Mouse (Mus musculus): ENCODE data around the gene Sh3glb2. TPM values are rescaled to one million over a fixed set of nuclear protein-coding genes. Genes with fewer than 3 reads are reported as not detected.

The Sh3glb2 gene
- polyA plus RNA-seq, 1 experiment, result 92.3 TPM

DNA sequence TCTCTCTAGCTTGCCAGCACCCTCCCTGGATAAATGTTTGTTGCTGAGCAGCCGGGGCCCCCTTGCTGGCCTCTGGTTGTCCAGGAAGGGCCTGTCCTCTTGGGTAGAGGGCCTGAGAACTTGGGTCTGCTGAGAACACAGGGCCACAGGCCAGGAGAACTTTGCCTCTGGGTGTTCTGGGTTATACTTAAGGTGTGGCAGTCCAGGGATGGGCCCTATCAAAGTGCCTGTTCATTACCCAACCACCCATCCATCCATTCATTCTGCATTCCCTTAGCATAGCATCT lies 34.2 kb upstream of the Sh3glb2 start:
- H3K4me1 ChIP-seq (ENCODE audit: control insufficient read depth, insufficient read depth, insufficient read length), result peaks cover 10% of the 10 kb centered on the region; the same call in 1 of the 2 replicates
- H3K4me3 ChIP-seq (ENCODE audit: extremely low read depth, insufficient read depth, insufficient read length), result peak overlapping the region; percentile 75; the same call in 1 of the 2 replicates
- H3K27me3 ChIP-seq (ENCODE audit: control insufficient read depth, insufficient read depth, low read length), result no peaks in the 10 kb centered on the region
- peaks cover 10% of the 10 kb centered on the region for H3K36me3 ChIP-seq (ENCODE audit: control insufficient read depth, insufficient read depth, low read length)
- TF ChIP-seq POLR2A (IDR thresholded peaks at IDR 0.05; ENCODE audit: low read depth, low read length) (no peak), CTCF (IDR thresholded peaks at IDR 0.05; ENCODE audit: extremely low read depth, insufficient read depth, insufficient read length, insufficient replicate concordance) (no peak)
- WGBS, result 80% methylated on average over 1 of the region's 1 CpGs
- H3K27ac ChIP-seq (ENCODE audit: insufficient read depth, low read length), result no peak overlapping the region
- no peak for DNase-seq (ENCODE audit: low read depth in 1 of 2, low spot score in 2 of 2)

DNA sequence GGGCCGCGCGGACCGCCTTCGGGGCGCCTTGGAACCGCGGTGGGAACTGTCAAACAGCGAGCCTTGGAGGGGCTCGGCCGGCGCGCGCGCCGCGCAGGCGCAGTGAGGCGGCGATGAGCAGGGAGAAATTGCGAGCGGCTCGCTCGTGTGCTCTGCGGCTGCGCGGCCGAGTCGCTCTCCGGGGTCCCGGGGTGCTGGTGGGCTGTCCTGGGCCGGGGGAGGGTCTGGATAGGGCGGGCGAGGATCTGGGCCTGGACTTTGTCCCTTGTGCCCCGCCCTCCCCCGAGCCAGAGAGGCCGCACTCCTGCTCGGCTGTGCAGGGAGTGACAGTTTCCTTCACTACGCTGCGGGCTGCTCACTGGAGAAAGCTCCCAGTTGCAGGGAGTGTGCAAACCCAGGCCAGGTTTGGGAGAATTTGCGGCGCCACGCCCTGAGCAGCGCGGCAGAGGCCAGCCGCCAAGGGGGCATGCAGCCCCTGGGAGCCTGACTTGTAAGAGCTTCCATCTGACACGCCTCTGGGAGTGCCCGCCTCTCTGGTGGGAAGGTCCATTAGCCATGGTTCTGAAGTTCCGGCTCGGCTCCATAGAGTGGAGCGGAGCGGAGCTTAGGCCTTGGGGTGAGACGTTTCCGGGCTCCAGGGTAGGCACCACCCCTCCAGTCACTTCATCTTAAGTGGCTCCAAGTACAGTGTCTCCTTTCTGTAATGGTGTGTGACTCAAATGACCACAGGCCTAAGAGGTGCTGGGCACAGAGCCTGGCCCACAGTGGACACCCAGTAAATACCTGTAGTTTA lies 33.6 kb upstream of the Sh3glb2 start:
- Histone ChIP-seq H3K4me1 (ENCODE audit: control insufficient read depth, insufficient read depth, insufficient read length) (peaks cover 10% of the 10 kb centered on the region; the same call in 1 of the 2 replicates), H3K4me3 (ENCODE audit: extremely low read depth, insufficient read depth, insufficient read length) (peak overlapping the region; percentile 75), H3K27me3 (ENCODE audit: control insufficient read depth, insufficient read depth, low read length) (no peaks in the 10 kb centered on the region), H3K27ac (ENCODE audit: insufficient read depth, low read length) (peak overlapping the region; percentile 51; the same call in 1 of the 2 replicates), H3K36me3 (ENCODE audit: control insufficient read depth, insufficient read depth, low read length) (peaks cover 7% of the 10 kb centered on the region)
- TF ChIP-seq CTCF (IDR thresholded peaks at IDR 0.05; ENCODE audit: extremely low read depth, insufficient read depth, insufficient read length, insufficient replicate concordance), result no peak
- no peak for TF ChIP-seq POLR2A (IDR thresholded peaks at IDR 0.05; ENCODE audit: low read depth, low read length)
- WGBS, result 1% methylated on average over 53 of the region's 54 CpGs
- DNase-seq (ENCODE audit: low read depth in 1 of 2, low spot score in 2 of 2), result peak in 1 of 2 experiments; percentile 67

DNA sequence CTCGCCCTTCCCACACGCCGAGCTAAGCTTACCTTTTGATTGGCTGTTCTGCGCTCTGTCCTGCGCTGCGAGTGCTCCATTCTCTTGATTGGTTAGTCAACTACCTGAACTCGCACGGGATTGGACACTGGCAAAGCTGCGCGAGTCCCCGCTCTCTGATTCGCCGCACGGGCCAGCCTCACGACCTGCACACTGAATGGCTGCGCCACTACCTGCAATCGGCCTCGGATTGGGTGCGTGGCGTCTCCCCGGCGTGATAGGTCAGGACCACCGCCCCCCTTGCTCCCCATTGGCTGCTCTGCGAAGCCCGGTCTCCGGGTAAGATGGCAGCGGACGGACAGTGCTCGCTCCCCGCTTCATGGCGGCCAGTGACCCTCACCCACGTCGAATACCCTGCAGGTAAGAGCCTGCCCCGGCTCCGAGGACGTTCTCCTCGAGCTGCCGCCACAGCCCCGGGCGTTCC lies 33.0 kb upstream of the Sh3glb2 start, which contains the start of gene Dolpp1:
Dolpp1 (plus strand) TSS at position 141 of the 463 bp plus-strand sequence.
- Histone ChIP-seq H3K27ac (ENCODE audit: insufficient read depth, low read length) (peak within 1 kb of the TSS; percentile 51; the same call in 1 of the 2 replicates), H3K27me3 (ENCODE audit: control insufficient read depth, insufficient read depth, low read length) (no peaks in the 10 kb centered on the region), H3K36me3 (ENCODE audit: control insufficient read depth, insufficient read depth, low read length) (peaks cover 3% of the 10 kb centered on the region; the same call in 1 of the 2 replicates), H3K4me3 (ENCODE audit: extremely low read depth, insufficient read depth, insufficient read length) (peak within 1 kb of the TSS; percentile 75), H3K4me1 (ENCODE audit: control insufficient read depth, insufficient read depth, insufficient read length) (peaks cover 10% of the 10 kb centered on the region; the same call in 1 of the 2 replicates)
- DNase-seq (ENCODE audit: low read depth in 1 of 2, low spot score in 2 of 2), result peak; percentile 97
- WGBS, result under 1% methylated on average over 39 of the region's 40 CpGs
- TF ChIP-seq POLR2A (IDR thresholded peaks at IDR 0.05; ENCODE audit: low read depth, low read length) (peak; percentile 56), CTCF (IDR thresholded peaks at IDR 0.05; ENCODE audit: extremely low read depth, insufficient read depth, insufficient read length, insufficient replicate concordance) (no peak)

DNA sequence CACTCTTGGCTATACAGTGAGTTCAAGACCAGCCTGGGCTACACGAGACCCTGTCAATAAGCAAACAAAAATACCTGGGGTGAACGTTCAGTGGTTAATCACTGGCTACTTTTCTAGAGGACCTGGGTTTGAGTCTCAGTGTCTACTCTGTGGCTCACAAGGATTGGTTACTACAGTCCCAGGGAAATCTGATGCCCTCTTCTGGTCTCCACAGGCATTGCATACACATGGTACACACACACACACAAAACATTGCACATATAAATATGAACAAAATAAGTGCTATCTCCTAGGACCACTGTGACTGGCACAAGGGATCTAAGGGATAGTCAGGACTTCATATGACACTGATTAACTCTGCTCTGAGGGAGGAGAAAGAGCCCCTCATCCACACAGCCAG lies 29.9 kb upstream of the Sh3glb2 start:
- DNase-seq (ENCODE audit: low read depth in 1 of 2, low spot score in 2 of 2), result no peak
- WGBS, result 91% methylated on average over 2 of the region's 2 CpGs
- no peak overlapping the region for H3K4me3 ChIP-seq (ENCODE audit: extremely low read depth, insufficient read depth, insufficient read length)
- H3K27me3 ChIP-seq (ENCODE audit: control insufficient read depth, insufficient read depth, low read length), result no peaks in the 10 kb centered on the region
- no peak for TF ChIP-seq POLR2A (IDR thresholded peaks at IDR 0.05; ENCODE audit: low read depth, low read length)
- no peak for TF ChIP-seq CTCF (IDR thresholded peaks at IDR 0.05; ENCODE audit: extremely low read depth, insufficient read depth, insufficient read length, insufficient replicate concordance)
- H3K4me1 ChIP-seq (ENCODE audit: control insufficient read depth, insufficient read depth, insufficient read length), result peaks cover 10% of the 10 kb centered on the region; the same call in 1 of the 2 replicates
- H3K36me3 ChIP-seq (ENCODE audit: control insufficient read depth, insufficient read depth, low read length), result no peaks in the 10 kb centered on the region
- H3K27ac ChIP-seq (ENCODE audit: insufficient read depth, low read length), result no peak overlapping the region

DNA sequence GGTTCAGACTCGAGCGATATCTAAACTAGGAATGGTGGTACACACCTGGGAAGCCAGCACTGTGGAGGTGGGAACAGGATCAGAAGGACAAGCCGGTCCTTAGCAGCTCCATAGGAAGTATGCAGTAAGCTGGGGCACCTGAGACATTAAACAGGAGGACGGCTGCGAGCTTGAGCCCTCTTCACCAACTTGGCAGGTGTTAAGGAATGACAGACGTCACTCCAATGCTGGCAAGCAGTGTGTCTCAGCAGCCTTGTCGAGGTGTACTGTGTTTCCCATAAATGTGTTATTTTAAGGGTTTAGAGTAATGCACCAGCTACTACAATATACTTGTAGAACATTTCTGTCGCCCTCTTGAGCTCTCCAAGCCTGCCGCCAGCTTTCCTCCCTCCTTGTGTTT lies 27.8 kb upstream of the Sh3glb2 start:
- Histone ChIP-seq H3K4me3 (ENCODE audit: extremely low read depth, insufficient read depth, insufficient read length) (no peak overlapping the region), H3K27me3 (ENCODE audit: control insufficient read depth, insufficient read depth, low read length) (no peaks in the 10 kb centered on the region), H3K4me1 (ENCODE audit: control insufficient read depth, insufficient read depth, insufficient read length) (no peaks in the 10 kb centered on the region), H3K36me3 (ENCODE audit: control insufficient read depth, insufficient read depth, low read length) (peaks cover 5% of the 10 kb centered on the region; the same call in 1 of the 2 replicates), H3K27ac (ENCODE audit: insufficient read depth, low read length) (no peak overlapping the region)
- TF ChIP-seq POLR2A (IDR thresholded peaks at IDR 0.05; ENCODE audit: low read depth, low read length), result no peak
- TF ChIP-seq CTCF (IDR thresholded peaks at IDR 0.05; ENCODE audit: extremely low read depth, insufficient read depth, insufficient read length, insufficient replicate concordance), result no peak
- no peak for DNase-seq (ENCODE audit: low read depth in 1 of 2, low spot score in 2 of 2)
- WGBS, result 92% methylated on average over 9 of the region's 9 CpGs

DNA sequence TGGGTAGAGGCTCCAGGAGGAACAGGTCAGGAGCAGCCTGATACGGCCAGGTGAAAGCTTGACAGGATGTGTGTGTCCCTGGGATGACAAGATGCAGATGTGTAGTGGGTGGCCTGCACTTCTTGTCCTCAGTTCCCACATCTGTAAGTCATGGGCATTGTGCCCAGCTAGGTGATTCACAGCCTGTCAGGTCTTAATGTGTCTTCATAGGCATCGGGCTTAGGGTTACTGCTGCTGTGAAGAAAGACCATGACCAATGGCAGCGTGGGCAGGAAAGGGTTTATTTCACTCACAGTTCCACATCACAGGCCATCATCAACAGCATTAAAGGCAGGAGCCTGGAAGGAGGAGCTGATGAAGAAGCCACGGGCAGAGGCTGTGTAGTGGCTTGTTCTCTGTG lies 26.5 kb upstream of the Sh3glb2 start:
- no peak overlapping the region for H3K27ac ChIP-seq (ENCODE audit: insufficient read depth, low read length)
- no peak for TF ChIP-seq CTCF (IDR thresholded peaks at IDR 0.05; ENCODE audit: extremely low read depth, insufficient read depth, insufficient read length, insufficient replicate concordance)
- no peak for TF ChIP-seq POLR2A (IDR thresholded peaks at IDR 0.05; ENCODE audit: low read depth, low read length)
- H3K4me3 ChIP-seq (ENCODE audit: extremely low read depth, insufficient read depth, insufficient read length), result no peak overlapping the region

DNA sequence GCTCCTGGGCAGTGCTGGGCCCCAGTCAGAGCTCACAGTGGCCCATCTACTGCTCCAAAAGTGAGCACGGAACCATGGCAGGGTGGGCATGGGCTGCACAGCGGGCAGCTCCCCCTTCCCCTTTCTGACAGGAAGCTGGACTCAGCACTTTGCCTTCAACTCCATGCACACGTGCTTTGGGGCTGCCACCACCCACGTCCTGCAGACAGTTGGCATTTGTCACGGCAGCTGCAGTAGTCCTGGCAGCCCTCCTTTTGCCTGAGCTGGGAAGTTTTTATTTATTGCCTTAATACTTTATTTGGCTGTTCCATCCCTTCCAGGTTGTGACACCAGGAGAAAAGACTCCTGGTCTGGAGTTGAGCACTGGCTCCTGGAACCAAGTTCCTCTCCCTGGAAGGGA lies 25.7 kb upstream of the Sh3glb2 start:
- 19% methylated on average over 5 of the region's 5 CpGs for WGBS
- H3K27ac ChIP-seq (ENCODE audit: insufficient read depth, low read length), result no peak overlapping the region
- no peaks in the 10 kb centered on the region for H3K4me1 ChIP-seq (ENCODE audit: control insufficient read depth, insufficient read depth, insufficient read length)
- no peak for DNase-seq (ENCODE audit: low read depth in 1 of 2, low spot score in 2 of 2)
- no peak overlapping the region for H3K4me3 ChIP-seq (ENCODE audit: extremely low read depth, insufficient read depth, insufficient read length)
- H3K27me3 ChIP-seq (ENCODE audit: control insufficient read depth, insufficient read depth, low read length), result no peaks in the 10 kb centered on the region
- TF ChIP-seq POLR2A (IDR thresholded peaks at IDR 0.05; ENCODE audit: low read depth, low read length) (no peak), CTCF (IDR thresholded peaks at IDR 0.05; ENCODE audit: extremely low read depth, insufficient read depth, insufficient read length, insufficient replicate concordance) (no peak)
- peaks cover 6% of the 10 kb centered on the region; the same call in 1 of the 2 replicates for H3K36me3 ChIP-seq (ENCODE audit: control insufficient read depth, insufficient read depth, low read length)

More for the DNA sequence above, 26.5 kb upstream of the Sh3glb2 start:
- DNase-seq (ENCODE audit: low read depth in 1 of 2, low spot score in 2 of 2), result no peak
- H3K27me3 ChIP-seq (ENCODE audit: control insufficient read depth, insufficient read depth, low read length), result no peaks in the 10 kb centered on the region
- WGBS, result 79% methylated on average over 4 of the region's 4 CpGs
- no peaks in the 10 kb centered on the region for H3K4me1 ChIP-seq (ENCODE audit: control insufficient read depth, insufficient read depth, insufficient read length)
- H3K36me3 ChIP-seq (ENCODE audit: control insufficient read depth, insufficient read depth, low read length), result peaks cover 6% of the 10 kb centered on the region; the same call in 1 of the 2 replicates

Measured in spleen, adult 2 months (tissue).